Mouse (Mus musculus) MEL (cell line): Measurements from ENCODE around the gene Prc1. TPM values are rescaled to one million over a fixed set of nuclear protein-coding genes. Genes with fewer than 3 reads are reported as not detected.

Experiments used
- DNase-seq: peaks from one replicate; pipeline ENCODE4 v3.0.0; 2011; ENCODE audit warnings: low read depth, low spot score
- H3K27ac ChIP-seq: 2 replicates; pipeline ENCODE4 v1.5.1; 2012; ENCODE audit warnings: low read depth, mild to moderate bottlenecking, control low read depth, low read length, moderate library complexity; ENCODE audit not compliant: control insufficient read depth
- H3K27me3 ChIP-seq, 2 experiments: fragments of 150-350 bp in 1 of 2; sonication (generic) in 1 of 2; 2 replicates each; pipeline ENCODE4 v1.6.1; 2012; ENCODE audit warnings: low read length in 2 of 2, mild to moderate bottlenecking in 2 of 2, improper control_type of control experiment in 1 of 2, moderate library complexity in 1 of 2; ENCODE audit not compliant: insufficient read depth in 2 of 2, control insufficient read depth in 1 of 2
- H3K36me3 ChIP-seq, 2 experiments: 2 replicates each; pipeline ENCODE4 v1.6.1; 2012 to 2014; ENCODE audit warnings: low read length in 2 of 2, improper control_type of control experiment in 1 of 2, inconsistent platforms in 1 of 2, mild to moderate bottlenecking in 1 of 2; ENCODE audit not compliant: insufficient read depth in 2 of 2, control insufficient read depth in 1 of 2
- H3K4me1 ChIP-seq, 2 experiments: fragments of 150-350 bp in 1 of 2; sonication (generic) in 1 of 2; 2 replicates each; pipeline ENCODE4 v1.6.1; 2012; ENCODE audit warnings: low read length in 2 of 2, improper control_type of control experiment in 1 of 2, mild to moderate bottlenecking in 1 of 2; ENCODE audit not compliant: insufficient read depth in 2 of 2, control insufficient read depth in 1 of 2
- H3K4me3 ChIP-seq, 2 experiments: fragments of 150-350 bp in 1 of 2; sonication (generic) in 1 of 2; 2 replicates each; pipeline ENCODE4 v1.5.1; 2012; ENCODE audit warnings: low read depth in 2 of 2, low read length in 2 of 2, mild to moderate bottlenecking in 2 of 2, moderate library complexity in 2 of 2, control low read depth in 1 of 2, improper control_type of control experiment in 1 of 2; ENCODE audit not compliant: control insufficient read depth in 1 of 2, insufficient read depth in 1 of 2
- H3K79me2 ChIP-seq: 2 replicates; pipeline ENCODE4 v1.6.1; 2012; ENCODE audit warnings: mild to moderate bottlenecking, low read length, moderate library complexity; ENCODE audit not compliant: control insufficient read depth, poor library complexity, insufficient read depth
- H3K9ac ChIP-seq: 2 replicates; pipeline ENCODE4 v1.6.1; 2012; ENCODE audit warnings: low read depth, mild to moderate bottlenecking, control low read depth, low read length, moderate library complexity; ENCODE audit not compliant: control insufficient read depth, poor library complexity, severe bottlenecking
- H3K9me3 ChIP-seq: fragments of 150-350 bp; sonication (generic); replicated peaks from 2 replicates; pipeline ENCODE4 v1.6.1; 2012; ENCODE audit warnings: mild to moderate bottlenecking, low read length, improper control_type of control experiment, moderate library complexity; ENCODE audit not compliant: insufficient read depth
- BHLHE40 ChIP-seq: IDR thresholded peaks from 2 replicates; pipeline ENCODE4 v1.6.1; 2012; ENCODE audit warnings: low read depth, mild to moderate bottlenecking, inconsistent platforms, low read length, improper control_type of control experiment, borderline replicate concordance
- CHD1 ChIP-seq: IDR thresholded peaks from 2 replicates; pipeline ENCODE4 v1.6.1; 2012; ENCODE audit warnings: low read depth, mild to moderate bottlenecking, inconsistent platforms, low read length, improper control_type of control experiment
- CHD2 ChIP-seq: IDR thresholded peaks from 2 replicates; pipeline ENCODE4 v1.6.1; 2011; ENCODE audit warnings: low read length, improper control_type of control experiment
- E2F4 ChIP-seq: IDR thresholded peaks from 2 replicates; pipeline ENCODE4 v1.6.1; 2011; ENCODE audit warnings: low read depth, low read length, improper control_type of control experiment, borderline replicate concordance
- ELF1 ChIP-seq: IDR thresholded peaks from 2 replicates; pipeline ENCODE4 v1.6.1; 2014; ENCODE audit warnings: low read depth, mild to moderate bottlenecking, inconsistent platforms, low read length, improper control_type of control experiment, moderate library complexity
- HCFC1 ChIP-seq: IDR thresholded peaks from 2 replicates; pipeline ENCODE4 v1.6.1; 2012; ENCODE audit warnings: low read depth, mild to moderate bottlenecking, inconsistent platforms, low read length, improper control_type of control experiment, moderate library complexity
- JUND ChIP-seq: IDR thresholded peaks from 2 replicates; pipeline ENCODE4 v1.6.1; 2011; ENCODE audit warnings: low read depth, mild to moderate bottlenecking, improper control_type of control experiment, low read length
- MEF2A ChIP-seq: IDR thresholded peaks from 2 replicates; pipeline ENCODE4 v1.6.1; 2014; ENCODE audit warnings: low read depth, mild to moderate bottlenecking, inconsistent platforms, low read length, improper control_type of control experiment; ENCODE audit not compliant: poor library complexity, insufficient replicate concordance, severe bottlenecking; ENCODE audit errors: extremely low read depth
- MXI1 ChIP-seq: IDR thresholded peaks from 2 replicates; pipeline ENCODE4 v1.6.1; 2011; ENCODE audit warnings: mild to moderate bottlenecking, low read depth, low read length, improper control_type of control experiment
- MYB ChIP-seq: IDR thresholded peaks from 2 replicates; pipeline ENCODE4 v1.6.1; 2011; ENCODE audit warnings: mild to moderate bottlenecking, low read depth, low read length, improper control_type of control experiment
- MYC ChIP-seq: IDR thresholded peaks from 2 replicates; pipeline ENCODE4 v1.6.1; 2011; ENCODE audit warnings: low read depth, mild to moderate bottlenecking, low read length, improper control_type of control experiment, moderate library complexity
- NELFE ChIP-seq: IDR thresholded peaks from 2 replicates; pipeline ENCODE4 v1.6.1; 2011; ENCODE audit warnings: low read depth, low read length, improper control_type of control experiment
- POLR2A ChIP-seq, 2 experiments: IDR thresholded peaks; 2 replicates each; pipeline ENCODE4 v1.6.1; 2011 to 2012; ENCODE audit warnings: low read length in 2 of 2, mild to moderate bottlenecking in 2 of 2, control low read depth in 1 of 2, improper control_type of control experiment in 1 of 2, low read depth in 1 of 2, moderate library complexity in 1 of 2; ENCODE audit not compliant: control insufficient read depth in 1 of 2, insufficient read depth in 1 of 2, poor library complexity in 1 of 2
- POLR2AphosphoS5 ChIP-seq: IDR thresholded peaks from 2 replicates; pipeline ENCODE4 v1.6.1; 2012; ENCODE audit warnings: low read depth, borderline replicate concordance, mild to moderate bottlenecking, inconsistent platforms, low read length, moderate library complexity, mixed read lengths
- RAD21 ChIP-seq: IDR thresholded peaks from 2 replicates; pipeline ENCODE4 v1.6.1; 2011; ENCODE audit warnings: mild to moderate bottlenecking, low read depth, low read length, improper control_type of control experiment
- RCOR1 ChIP-seq: IDR thresholded peaks from 2 replicates; pipeline ENCODE4 v1.6.1; 2012; ENCODE audit warnings: low read depth, mild to moderate bottlenecking, inconsistent platforms, low read length, improper control_type of control experiment
- TAL1 ChIP-seq: IDR thresholded peaks from 2 replicates; pipeline ENCODE4 v1.6.1; 2012; ENCODE audit warnings: mild to moderate bottlenecking, inconsistent platforms, low read length, moderate library complexity, mixed read lengths
- TBP ChIP-seq: IDR thresholded peaks from 2 replicates; pipeline ENCODE4 v1.8.0; 2011; ENCODE audit warnings: low read depth, low read length, improper control_type of control experiment
- ZMIZ1 ChIP-seq: IDR thresholded peaks from 2 replicates; pipeline ENCODE4 v1.6.1; 2012; ENCODE audit warnings: low read depth, mild to moderate bottlenecking, inconsistent platforms, low read length, improper control_type of control experiment, moderate library complexity
- ZNF384 ChIP-seq: IDR thresholded peaks from 2 replicates; pipeline ENCODE4 v1.6.1; 2012; ENCODE audit warnings: low read depth, mild to moderate bottlenecking, inconsistent platforms, low read length, improper control_type of control experiment
- polyA plus RNA-seq, 2 experiments: library from polyadenylated mRNA; stranded (reverse) in 1 of 2; unstranded in 1 of 2; fragments of >175 nt in 1 of 2; fragments of >200 nt in 1 of 2; gene quantifications; 2 replicates each; pipeline versions ENCODE4 v1.2.1 to v1.2.4; 2012; ENCODE audit warnings: low replicate concordance in 2 of 2, low read depth in 1 of 2; ENCODE audit not compliant: insufficient read length in 2 of 2, insufficient read depth in 1 of 2, missing spikeins in 1 of 2
- total RNA-seq: library from RNA; depleted of rRNA; stranded (reverse); fragments of 300-350 nt; gene quantifications from 2 replicates; pipeline ENCODE4 v1.2.3, GENCODE M21; 2012

The Prc1 gene
- total and polyA plus RNA-seq, 3 experiments = 68.5 to 108 (median 82.2) TPM

GRCm38 (mm10) chr7:80318670-80319069 is 24.4 kb downstream of the Prc1 start (continued):
- no peak for TF ChIP-seq TAL1
- TF ChIP-seq E2F4 = no peak

- Histone ChIP-seq H3K79me2 (peaks cover 24% of the 10 kb centered on the region), H3K27ac (no peak overlapping the region)
- TF ChIP-seq CHD1 (no peak), TBP (no peak), MXI1 (no peak)
- TF ChIP-seq, all 39 proteins: peak for 0
- H3K9ac ChIP-seq = no peak overlapping the region
- H3K27me3 ChIP-seq = no peaks in the 10 kb centered on the region
- H3K4me3 ChIP-seq = no peak overlapping the region
- no peaks in the 10 kb centered on the region for H3K9me3 ChIP-seq
- DNase-seq = no peak
- H3K36me3 ChIP-seq = peaks cover 4 to 9% of the 10 kb centered on the region in 2 experiments
- H3K4me1 ChIP-seq = peaks cover 0 to 7% of the 10 kb centered on the region in 2 experiments; a peak in 2 of 4 replicates
These were observed 25.7 kb downstream of the Prc1 start for GRCm38 (mm10) chr7:80319846-80320496.

GRCm38 (mm10) chr7:80323336-80323735 is 29.1 kb downstream of the Prc1 start:
- H3K9me3 ChIP-seq = no peaks in the 10 kb centered on the region
- peak overlapping the region; percentile 81 to 94 for H3K4me3 ChIP-seq
- peaks cover 0 to 7% of the 10 kb centered on the region in 2 experiments; a peak in 2 of 4 replicates for H3K4me1 ChIP-seq
- H3K9ac ChIP-seq = peak overlapping the region; percentile 97
- peak; percentile 28 for DNase-seq
- H3K27ac ChIP-seq = peak overlapping the region; percentile 88
- H3K27me3 ChIP-seq = no peaks in the 10 kb centered on the region
- H3K36me3 ChIP-seq = peaks cover 2 to 4% of the 10 kb centered on the region in 2 experiments
- no peak for TF ChIP-seq BHLHE40
- TF ChIP-seq TAL1 = no peak
- no peak for TF ChIP-seq CHD1
- no peak for TF ChIP-seq JUND
- TF ChIP-seq, all 39 proteins: peak for 0
- H3K79me2 ChIP-seq = peaks cover 24% of the 10 kb centered on the region

- H3K9me3 ChIP-seq = no peaks in the 10 kb centered on the region
- H3K9ac ChIP-seq = peak within 1 kb of the TSS; percentile 97
- peak; percentile 98 for DNase-seq
- H3K79me2 ChIP-seq = peaks cover 24% of the 10 kb centered on the region
- H3K27me3 ChIP-seq = no peaks in the 10 kb centered on the region
- peaks cover 2 to 4% of the 10 kb centered on the region in 2 experiments for H3K36me3 ChIP-seq
- peak within 1 kb of the TSS; percentile 81 to 94 for H3K4me3 ChIP-seq
- H3K27ac ChIP-seq = peak within 1 kb of the TSS; percentile 97
- peaks cover 0 to 7% of the 10 kb centered on the region in 2 experiments; a peak in 2 of 4 replicates for H3K4me1 ChIP-seq
- peak; percentile 80 for TF ChIP-seq ELF1
- no peak for TF ChIP-seq RCOR1
- TF ChIP-seq TBP = peak; percentile 91
- TF ChIP-seq MXI1 = peak; percentile 94
- TF ChIP-seq NELFE = peak; percentile 97
- TF ChIP-seq BHLHE40 = no peak
- TF ChIP-seq ZMIZ1 = peak; percentile 88; the same call in 1 of the 2 replicates
- TF ChIP-seq POLR2A (IDR thresholded peaks at IDR 0.05; ENCODE audit: control insufficient read depth in 1 of 2, insufficient read depth in 1 of 2, low read depth in 1 of 2, low read length in 2 of 2, poor library complexity in 1 of 2) = peak; percentile 87 to 96; a peak in 3 of 4 replicates
- TF ChIP-seq MYB = no peak
- TF ChIP-seq MEF2A = no peak
- peak; percentile 89 for TF ChIP-seq MYC
- peak; percentile 39; the same call in 1 of the 2 replicates for TF ChIP-seq JUND
- peak; percentile 72 for TF ChIP-seq CHD2
- TF ChIP-seq RAD21 = no peak
- peak; percentile 52; the same call in 1 of the 2 replicates for TF ChIP-seq POLR2AphosphoS5
- peak; percentile 84 for TF ChIP-seq HCFC1
- peak; percentile 86 for TF ChIP-seq ZNF384
These were observed 30.0 kb downstream of the Prc1 start, which contains the start of gene Rccd1 for GRCm38 (mm10) chr7:80324043-80324815. Gene Rccd1 (minus strand): TSS chr7:80324454.
